Mouse (Mus musculus) ES-CJ7 (cell line): Measurements from ENCODE around the gene Bsph1.
"Not testable (repeated sequence)": the region's sequence is repeated elsewhere in the genome, so short reads cannot be mapped to it uniquely, and the experiment has no call there.

ENCODE experiments used
- DNase-seq: peaks from one replicate; pipeline ENCODE4 v3.0.0; 2011; ENCODE audit warnings: low read depth, low spot score

Gene Bsph1

DNA sequence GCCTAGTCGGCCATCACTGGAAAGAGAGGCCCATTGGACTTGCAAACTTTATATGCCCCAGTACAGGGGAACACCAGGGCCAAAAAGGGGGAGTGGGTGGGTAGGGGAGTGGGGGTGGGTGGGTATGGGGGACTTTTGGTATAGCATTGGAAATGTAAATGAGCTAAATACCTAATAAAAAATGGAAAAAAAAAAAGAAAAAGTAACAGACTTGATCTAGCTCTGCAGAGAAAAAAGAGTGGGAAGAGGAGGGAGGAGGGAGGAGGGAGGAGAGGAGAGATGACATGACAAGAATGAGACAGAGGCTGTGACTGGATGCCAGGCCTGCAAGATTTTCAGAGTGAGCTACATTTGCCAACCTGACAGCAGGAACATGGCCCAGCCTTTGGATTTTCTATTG lies at the start of gene Bsph1:
Gene Bsph1, plus strand, starts transcription at position 301 of the 400 bp plus-strand sequence.
- DNase-seq, result not testable (repeated sequence)

DNA sequence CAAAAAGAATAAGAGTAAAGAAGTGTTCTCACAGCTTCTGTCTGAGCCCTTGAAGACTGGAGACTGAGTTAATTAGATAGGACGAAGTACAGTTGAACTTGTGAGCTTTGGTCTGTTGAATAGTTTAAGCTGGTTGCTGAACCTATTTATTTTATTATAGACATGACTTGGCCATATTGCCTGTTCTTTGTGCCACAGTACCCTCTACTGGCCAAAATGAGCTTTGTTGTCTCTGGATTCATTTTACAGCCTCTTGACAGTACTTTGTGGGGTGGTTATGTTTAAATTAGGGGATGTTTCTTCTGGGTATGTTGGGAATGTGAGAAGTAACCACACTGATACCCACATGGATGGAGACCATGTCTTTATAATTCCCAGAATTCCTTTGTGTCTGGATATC lies 60.9 kb downstream of the Bsph1 start:
- DNase-seq, result peak; percentile 14
